Mouse (Mus musculus) limb, embryonic 11.5 days (tissue): Measurements from ENCODE around the gene Pign. TPM values are rescaled to one million over a fixed set of nuclear protein-coding genes. Genes with fewer than 3 reads are reported as not detected.

Experiments used
- ATAC-seq: fragments of 200-750 bp; cut with Nextera tagmentation; 2 replicates; pipeline ENCODE4 v1.8.0; 2017; ENCODE audit warnings: low read depth; ENCODE audit not compliant: insufficient number of reproducible peaks, low FRiP score, low TSS enrichment
- DNase-seq: peaks from one replicate; pipeline ENCODE4 v3.0.0-alpha.2; 2015; ENCODE audit warnings: low spot score
- H3K27ac ChIP-seq: fragments of 300-500 bp; sonication (generic); replicated peaks from 2 replicates; pipeline ENCODE4 v1.5.1; 2014; ENCODE audit warnings: low read depth, mild to moderate bottlenecking, low read length
- H3K27me3 ChIP-seq: fragments of 300-500 bp; sonication (generic); 2 replicates; pipeline ENCODE4 v1.6.1; 2014; ENCODE audit warnings: mild to moderate bottlenecking, low read length, mixed read lengths; ENCODE audit not compliant: control insufficient read depth, insufficient read depth
- H3K36me3 ChIP-seq: fragments of 300-500 bp; sonication (generic); 2 replicates; pipeline ENCODE4 v1.6.1; 2014; ENCODE audit warnings: mild to moderate bottlenecking, low read length, moderate library complexity, mixed read lengths; ENCODE audit not compliant: control insufficient read depth, insufficient read depth
- H3K4me1 ChIP-seq: fragments of 300-500 bp; sonication (generic); 2 replicates; pipeline ENCODE4 v1.6.1; 2014; ENCODE audit warnings: low read length, mixed read lengths; ENCODE audit not compliant: control insufficient read depth, insufficient read depth
- H3K4me2 ChIP-seq: fragments of 300-500 bp; sonication (generic); 2 replicates; pipeline ENCODE4 v1.6.1; 2014; ENCODE audit warnings: low read depth, mild to moderate bottlenecking, moderate library complexity; ENCODE audit not compliant: severe bottlenecking
- H3K4me3 ChIP-seq: fragments of 300-500 bp; sonication (generic); 2 replicates; pipeline ENCODE4 v1.5.1; 2014; ENCODE audit warnings: low read depth, low read length
- H3K9ac ChIP-seq: fragments of 300-500 bp; sonication (generic); 2 replicates; pipeline ENCODE4 v1.6.1; 2014; ENCODE audit warnings: mild to moderate bottlenecking, low read length
- H3K9me3 ChIP-seq: fragments of 300-500 bp; sonication (generic); 2 replicates; pipeline ENCODE4 v1.6.1; 2016; ENCODE audit warnings: low read length; ENCODE audit not compliant: control insufficient read depth
- WGBS: fragments of 180-500 bp; shearing (Covaris S2); extraction: QIAGEN DNeasy Blood & Tissue Kit; methylation state at CpG from one replicate; pipeline ENCODE4 v1.1.7; 2014; 5-methylcytosine and 5-hydroxymethylcytosine counted together
- polyA plus RNA-seq: library from polyadenylated mRNA; unstranded; fragments of >200 nt; fragmentation: Nextera tagmentation; extraction: Ambion mirVana; gene quantifications from 2 replicates; pipeline ENCODE4 v1.2.1, GENCODE M21; 2014

Pign gene
- polyA plus RNA-seq, result 12.5 and 13.7 TPM in 2 replicates

DNA sequence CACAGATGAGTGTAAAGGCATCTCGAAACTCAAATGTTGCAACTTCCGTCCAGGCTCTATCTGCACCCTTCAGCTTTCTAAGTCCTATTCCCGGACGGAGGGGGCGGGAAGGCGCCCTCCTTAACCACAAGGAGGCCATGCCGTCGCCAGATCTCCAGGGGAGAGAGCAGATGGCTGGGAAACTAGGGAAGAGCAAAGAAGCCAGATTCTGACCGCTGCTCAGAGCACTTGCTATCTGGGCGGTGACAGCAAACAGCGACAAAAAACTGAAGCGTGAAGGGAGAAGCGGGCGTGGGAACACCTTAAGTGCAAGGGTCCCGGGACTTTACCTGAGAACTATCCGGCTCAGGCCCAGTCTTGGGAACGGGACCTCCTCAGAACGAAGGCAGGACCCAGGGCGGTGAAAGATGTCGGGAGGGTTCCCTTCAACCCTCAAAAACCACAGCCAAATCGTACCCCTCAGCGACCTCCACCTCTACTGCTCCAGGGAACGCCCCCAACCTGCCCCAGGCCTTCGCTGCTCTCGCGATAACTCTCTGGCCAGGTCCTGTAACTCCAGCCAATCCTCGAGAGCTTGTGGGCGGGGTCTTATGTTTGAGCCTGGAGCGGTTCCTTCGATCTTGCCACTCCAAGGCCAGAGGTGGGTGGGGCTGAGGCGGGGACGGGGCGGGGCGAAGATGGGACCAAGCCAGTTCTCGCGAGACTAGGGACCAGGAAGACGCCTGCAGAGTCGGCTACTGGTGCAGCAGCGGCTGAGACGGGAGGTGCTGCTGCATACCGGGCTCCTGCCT is at the start of gene Pign, which contains the start of gene Relch:
Gene Pign (minus strand): TSS at position 507 of the 791 bp plus-strand sequence.
Gene Relch (plus strand): TSS at position 691 of the 791 bp plus-strand sequence.
- 0 out of 2 replicates have a peak within 1 kb of the TSS, but pooled peaks have one; percentile 59 for H3K27ac ChIP-seq
- no peaks in the 10 kb centered on the region for H3K36me3 ChIP-seq
- no peaks in the 10 kb centered on the region for H3K27me3 ChIP-seq
- no peaks in the 10 kb centered on the region; the same call in 1 of the 2 replicates for H3K4me1 ChIP-seq
- H3K9me3 ChIP-seq, result no peaks in the 10 kb centered on the region
- WGBS, result under 1% methylated on average over 41 of the region's 41 CpGs
- H3K4me2 ChIP-seq, result peak within 1 kb of the TSS; percentile 88
- peak; percentile 99 for ATAC-seq
- H3K4me3 ChIP-seq, result peak within 1 kb of the TSS; percentile 97
- peak; percentile 98 for DNase-seq
- H3K9ac ChIP-seq, result peak within 1 kb of the TSS; percentile 78

DNA sequence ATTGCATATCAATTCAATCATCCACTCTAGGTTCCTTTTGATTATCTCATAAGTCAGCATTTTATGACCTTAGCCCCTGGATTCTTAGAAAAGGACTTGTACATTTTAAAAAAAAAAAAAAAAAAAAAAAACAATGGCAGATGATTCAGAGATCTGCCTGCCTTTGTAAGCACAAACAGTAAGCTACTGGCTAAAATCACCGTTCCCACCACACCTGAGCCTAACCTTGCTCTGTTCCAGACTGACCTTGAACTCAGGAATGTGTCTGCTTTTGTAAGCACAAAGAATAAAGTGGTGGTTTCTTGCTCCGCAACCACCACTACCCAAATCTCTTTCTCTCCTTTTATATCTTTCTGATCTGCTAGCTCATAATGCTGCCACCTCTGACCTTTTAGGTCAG is 49.3 kb upstream of the Pign start:
- Histone ChIP-seq H3K9ac (no peak overlapping the region), H3K36me3 (peaks cover 3% of the 10 kb centered on the region; the same call in 1 of the 2 replicates), H3K9me3 (no peaks in the 10 kb centered on the region), H3K27ac (no peak overlapping the region), H3K4me3 (no peak overlapping the region), H3K4me2 (no peak overlapping the region), H3K4me1 (no peaks in the 10 kb centered on the region), H3K27me3 (no peaks in the 10 kb centered on the region)
- DNase-seq (no peak), ATAC-seq (no peak)
- 97% methylated on average over 2 of the region's 2 CpGs for WGBS

DNA sequence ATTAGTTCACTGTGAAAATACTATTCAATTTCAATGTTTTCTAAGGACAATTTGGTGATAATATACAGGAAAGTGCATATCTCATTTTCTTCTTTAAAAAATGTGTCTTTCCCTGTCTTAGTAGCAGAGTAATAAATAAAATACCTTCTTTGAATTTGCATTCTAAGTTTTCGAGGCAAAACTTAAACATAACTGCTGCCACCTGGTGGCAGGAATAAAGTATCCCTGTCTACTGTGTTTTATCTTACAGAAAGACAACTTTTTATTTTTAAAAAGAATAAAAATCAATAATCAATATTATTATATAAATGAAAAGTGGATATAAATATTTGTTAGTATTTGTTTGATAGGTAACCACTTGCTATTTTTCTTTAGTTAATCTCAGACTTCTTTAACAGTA is 47.8 kb upstream of the Pign start:
- ATAC-seq (no peak), DNase-seq (no peak)

DNA sequence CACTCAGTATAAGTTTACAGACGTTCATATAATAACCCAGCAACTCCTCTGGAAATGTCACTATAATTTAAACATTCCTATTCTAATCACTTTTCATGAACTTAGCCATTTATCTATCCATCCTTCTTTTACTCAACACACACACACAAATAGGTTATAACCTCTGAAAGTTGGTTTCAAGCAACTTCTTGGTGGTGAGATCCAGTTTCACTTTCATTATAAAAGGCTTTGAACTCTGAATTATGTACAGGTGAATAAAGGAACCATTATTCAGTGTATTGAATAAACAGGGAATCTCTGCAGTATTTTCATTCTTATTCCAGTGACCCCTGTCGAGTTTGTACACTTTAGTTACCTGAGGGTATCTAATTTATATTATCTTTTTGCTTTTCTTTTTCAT is 45.9 kb upstream of the Pign start:
- H3K36me3 ChIP-seq, result peaks cover 6% of the 10 kb centered on the region; the same call in 1 of the 2 replicates
- 86% methylated on average over 2 of the region's 2 CpGs for WGBS

More for the DNA sequence above, 47.8 kb upstream of the Pign start:
- no peak overlapping the region for H3K4me3 ChIP-seq
- peaks cover 6% of the 10 kb centered on the region; the same call in 1 of the 2 replicates for H3K36me3 ChIP-seq
- no peak overlapping the region for H3K27ac ChIP-seq
- WGBS, result 54% methylated on average over 1 of the region's 1 CpGs
- H3K4me2 ChIP-seq, result no peak overlapping the region
- H3K4me1 ChIP-seq, result no peaks in the 10 kb centered on the region
- H3K9me3 ChIP-seq, result no peaks in the 10 kb centered on the region
- H3K27me3 ChIP-seq, result no peaks in the 10 kb centered on the region
- no peak overlapping the region for H3K9ac ChIP-seq

DNA sequence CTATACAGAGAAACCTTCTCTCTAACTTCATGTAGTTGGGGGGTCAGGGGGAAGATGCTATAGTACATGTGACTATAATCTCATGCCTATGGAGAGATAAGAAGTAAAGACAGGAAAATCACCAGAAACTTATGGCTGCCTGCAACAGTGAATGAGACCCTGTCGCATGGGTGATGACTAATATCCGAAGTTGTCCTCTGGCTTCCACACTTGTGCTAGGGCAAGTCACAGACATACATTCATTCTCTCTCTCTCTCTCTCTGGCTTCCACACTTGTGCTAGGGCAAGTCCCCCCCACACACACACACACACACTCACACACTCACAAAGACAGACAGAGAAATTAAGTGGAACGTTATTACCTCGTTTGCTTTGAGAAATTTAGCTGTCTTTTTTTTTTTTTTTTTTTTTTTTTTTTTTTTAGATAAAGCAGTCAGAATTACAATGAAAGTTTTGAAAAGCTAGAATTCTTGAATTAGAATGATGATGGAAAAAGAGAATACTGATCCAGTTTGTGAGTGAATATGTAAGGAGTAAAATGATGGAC is 37.6 kb upstream of the Pign start:
- DNase-seq, result no peak
- Histone ChIP-seq H3K9ac (no peak overlapping the region), H3K4me3 (no peak overlapping the region), H3K36me3 (no peaks in the 10 kb centered on the region), H3K4me1 (no peaks in the 10 kb centered on the region), H3K27ac (no peak overlapping the region), H3K27me3 (no peaks in the 10 kb centered on the region), H3K4me2 (no peak overlapping the region), H3K9me3 (no peaks in the 10 kb centered on the region)
- no peak for ATAC-seq
- WGBS, result 92% methylated on average over 4 of the region's 4 CpGs

More for the DNA sequence above, 45.9 kb upstream of the Pign start:
- Histone ChIP-seq H3K9me3 (no peaks in the 10 kb centered on the region), H3K4me3 (no peak overlapping the region), H3K4me1 (no peaks in the 10 kb centered on the region), H3K9ac (no peak overlapping the region), H3K4me2 (no peak overlapping the region), H3K27ac (no peak overlapping the region), H3K27me3 (no peaks in the 10 kb centered on the region)
- ATAC-seq (no peak), DNase-seq (no peak)

DNA sequence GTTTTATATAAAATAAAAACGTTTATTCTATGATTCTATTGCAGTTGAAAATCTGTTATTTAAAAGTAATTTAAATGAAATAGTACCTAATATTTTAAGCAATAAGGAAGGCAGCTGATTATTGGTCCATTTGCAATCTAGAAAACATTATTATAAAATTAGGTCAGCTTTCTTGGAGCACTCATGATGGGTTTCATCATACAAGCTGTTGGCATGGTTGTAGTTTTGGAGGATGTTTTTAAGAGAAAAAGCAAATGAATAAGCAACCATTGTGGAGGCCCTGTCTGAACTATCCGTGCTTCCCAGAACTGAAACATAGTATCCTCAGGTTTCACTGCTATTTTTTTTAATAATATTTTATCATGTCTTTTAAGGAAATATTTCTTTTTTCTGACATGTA is 32.1 kb upstream of the Pign start:
- H3K27me3 ChIP-seq, result no peaks in the 10 kb centered on the region
- DNase-seq (no peak), ATAC-seq (no peak)
- WGBS, result 86% methylated on average over 2 of the region's 2 CpGs
- no peaks in the 10 kb centered on the region for H3K4me1 ChIP-seq
- no peaks in the 10 kb centered on the region for H3K9me3 ChIP-seq
- H3K4me2 ChIP-seq, result no peak overlapping the region
- no peak overlapping the region for H3K27ac ChIP-seq
- no peak overlapping the region for H3K9ac ChIP-seq
- H3K36me3 ChIP-seq, result no peaks in the 10 kb centered on the region
- H3K4me3 ChIP-seq, result no peak overlapping the region

DNA sequence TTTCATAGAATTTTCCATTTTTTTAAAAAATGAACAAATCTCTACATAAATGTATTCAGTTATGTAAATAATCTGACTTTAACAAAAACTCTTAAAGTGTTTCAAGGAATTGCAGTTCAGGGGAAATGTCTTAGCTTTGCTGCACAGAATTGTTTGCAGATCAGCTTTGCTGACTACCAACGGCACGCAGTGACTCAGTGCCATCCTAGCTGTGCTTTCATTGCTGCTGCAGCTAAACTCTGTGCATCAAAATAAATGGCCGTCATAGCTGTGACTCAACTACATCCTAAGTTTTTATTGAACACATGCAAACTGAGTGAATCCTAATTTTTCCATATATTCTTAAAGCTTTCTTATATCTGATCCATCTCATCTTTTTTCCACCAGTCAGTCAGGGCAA is 22.0 kb upstream of the Pign start:
- Histone ChIP-seq H3K4me3 (no peak overlapping the region), H3K9ac (no peak overlapping the region), H3K4me2 (no peak overlapping the region), H3K27me3 (no peaks in the 10 kb centered on the region), H3K27ac (no peak overlapping the region), H3K36me3 (no peaks in the 10 kb centered on the region), H3K4me1 (no peaks in the 10 kb centered on the region), H3K9me3 (no peaks in the 10 kb centered on the region)
- WGBS, result 94% methylated on average over 3 of the region's 3 CpGs
- ATAC-seq (no peak), DNase-seq (no peak)

DNA sequence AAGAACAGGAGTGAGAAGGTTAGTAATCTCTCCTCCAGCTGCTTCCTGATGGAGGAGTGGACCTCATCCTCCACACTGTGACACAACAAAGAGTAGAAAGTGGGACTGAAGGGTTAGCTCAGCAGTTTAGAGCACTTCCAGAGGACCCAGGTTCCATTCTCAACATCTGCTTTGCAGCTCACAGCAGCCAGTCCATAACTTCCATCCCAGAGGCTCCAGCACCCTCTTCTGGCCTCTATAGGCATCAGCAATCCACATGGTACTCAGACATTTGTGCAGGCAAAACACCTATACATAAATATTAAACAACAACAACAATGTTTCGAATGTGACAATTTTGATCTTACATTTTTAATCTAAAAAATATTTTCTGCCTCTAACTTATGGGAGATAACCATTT is 17.1 kb upstream of the Pign start:
- 85% methylated on average over 1 of the region's 1 CpGs for WGBS
- Histone ChIP-seq H3K4me1 (no peaks in the 10 kb centered on the region), H3K9ac (no peak overlapping the region), H3K36me3 (no peaks in the 10 kb centered on the region), H3K27ac (no peak overlapping the region), H3K27me3 (no peaks in the 10 kb centered on the region), H3K9me3 (no peaks in the 10 kb centered on the region), H3K4me2 (no peak overlapping the region), H3K4me3 (no peak overlapping the region)
- peak; percentile 22 for DNase-seq
- no peak for ATAC-seq
